In genomic region chr13:30044790-30045189, GRCm38 (mm10) we compare ENCODE assay signal across 33 mouse cellular contexts.
"Had no signal": no experiment of that assay in that cellular context is flagged by ENCODE, and none has a peak within 500 bp of the region (broad histone marks: within the 10 kb centered on the region; RNA-seq: fewer than 3 reads in every experiment).

No protein-coding gene starts in this region.

- ATAC-seq: hindbrain, embryonic 16.5 days; hindbrain, postnatal 0 days; intestine, embryonic 15.5 days; intestine, embryonic 16.5 days; intestine, postnatal 0 days had no signal

- H3K4me3 ChIP-seq: heart, embryonic 12.5 days; heart, embryonic 13.5 days; heart, embryonic 15.5 days; hindbrain, embryonic 10.5 days; hindbrain, embryonic 12.5 days; hindbrain, embryonic 13.5 days; hindbrain, embryonic 15.5 days; intestine, embryonic 15.5 days; kidney, embryonic 15.5 days; layer of hippocampus, adult 2 months; left cerebral cortex, adult 2 months had no signal

- H3K9ac ChIP-seq: heart, embryonic 12.5 days; heart, embryonic 13.5 days; heart, embryonic 15.5 days; hindbrain, embryonic 12.5 days; hindbrain, embryonic 13.5 days; hindbrain, embryonic 14.5 days; hindbrain, embryonic 15.5 days; intestine, embryonic 15.5 days; kidney, embryonic 15.5 days had no signal

- DNase-seq: heart, postnatal 10 days; heart, postnatal 14 days; heart, postnatal 36 days; heart, postnatal 4 days; kidney, adult 11 months; kidney, adult 18-20 months; kidney, adult 2 months; kidney, adult 8-10 months; kidney, adult 9 months; kidney, postnatal 10 days; kidney, postnatal 14 days; kidney, postnatal 25 days; kidney, postnatal 36 days; kidney, postnatal 4 days; layer of hippocampus, adult 9-11 months; layer of hippocampus, postnatal 36 days had no signal

- H3K27ac ChIP-seq: heart, embryonic 13.5 days; heart, embryonic 15.5 days; hindbrain, embryonic 10.5 days; hindbrain, embryonic 12.5 days; hindbrain, embryonic 13.5 days; hindbrain, embryonic 14.5 days; hindbrain, embryonic 15.5 days; hindbrain, postnatal 0 days; intestine, embryonic 15.5 days; kidney, embryonic 15.5 days; kidney, postnatal 0 days; layer of hippocampus, adult 2 months; left cerebral cortex, adult 2 months had no signal

- H3K9me3 ChIP-seq: heart, embryonic 12.5 days; heart, embryonic 13.5 days; heart, embryonic 15.5 days; hindbrain, embryonic 10.5 days; hindbrain, embryonic 12.5 days; hindbrain, embryonic 13.5 days; hindbrain, embryonic 15.5 days; intestine, embryonic 15.5 days; kidney, embryonic 15.5 days had no signal

- H3K36me3 ChIP-seq: heart, embryonic 12.5 days; heart, embryonic 13.5 days; heart, embryonic 15.5 days; hindbrain, embryonic 10.5 days; hindbrain, embryonic 12.5 days; hindbrain, embryonic 13.5 days; hindbrain, embryonic 15.5 days; intestine, embryonic 15.5 days; kidney, embryonic 15.5 days had no signal

- H3K27me3 ChIP-seq: heart, embryonic 12.5 days; heart, embryonic 13.5 days; heart, embryonic 15.5 days; hindbrain, embryonic 12.5 days; hindbrain, embryonic 13.5 days; hindbrain, embryonic 15.5 days; intestine, embryonic 15.5 days; kidney, embryonic 15.5 days had no signal

- H3K4me1 ChIP-seq: hindbrain, embryonic 10.5 days; hindbrain, embryonic 12.5 days; hindbrain, embryonic 13.5 days; hindbrain, embryonic 15.5 days; intestine, embryonic 15.5 days; kidney, embryonic 15.5 days had no signal

- H3K4me2 ChIP-seq: heart, embryonic 12.5 days; heart, embryonic 13.5 days; heart, embryonic 15.5 days; hindbrain, embryonic 12.5 days; hindbrain, embryonic 13.5 days; hindbrain, embryonic 14.5 days; hindbrain, embryonic 15.5 days; intestine, embryonic 15.5 days; kidney, embryonic 15.5 days had no signal
